Mouse (Mus musculus) ES-Bruce4 (cell line): ENCODE results near the gene Dgkb. TPM values are rescaled to one million over a fixed set of nuclear protein-coding genes. Genes with fewer than 3 reads are reported as not detected.

Experiments
- H3K27ac ChIP-seq: 2 replicates; pipeline ENCODE4 v1.5.1; 2012; ENCODE audit warnings: low read length, inconsistent platforms; ENCODE audit not compliant: insufficient read depth
- H3K27me3 ChIP-seq: 2 replicates; pipeline ENCODE4 v1.6.1; 2012; ENCODE audit warnings: mild to moderate bottlenecking, low read length, inconsistent platforms; ENCODE audit not compliant: control insufficient read depth, poor library complexity, insufficient read depth, severe bottlenecking
- H3K36me3 ChIP-seq: 2 replicates; pipeline ENCODE4 v1.6.1; 2012; ENCODE audit warnings: inconsistent platforms, mild to moderate bottlenecking, low read length, moderate library complexity; ENCODE audit not compliant: control insufficient read depth, poor library complexity, insufficient read depth, severe bottlenecking
- H3K4me1 ChIP-seq: one replicate; pipeline ENCODE4 v1.8.1; 2011; ENCODE audit warnings: low read length; ENCODE audit not compliant: control insufficient read depth, insufficient read depth
- H3K4me3 ChIP-seq: 2 replicates; pipeline ENCODE4 v1.5.1; 2011; ENCODE audit warnings: low read depth, mild to moderate bottlenecking, low read length
- H3K9ac ChIP-seq: 2 replicates; pipeline ENCODE4 v1.6.1; 2012; ENCODE audit warnings: low read depth, mild to moderate bottlenecking, inconsistent platforms; ENCODE audit not compliant: poor library complexity, severe bottlenecking
- H3K9me3 ChIP-seq: replicated peaks from 2 replicates; pipeline ENCODE4 v1.6.1; 2012; ENCODE audit warnings: mild to moderate bottlenecking, low read length, inconsistent platforms; ENCODE audit not compliant: control insufficient read depth, poor library complexity, insufficient read depth, severe bottlenecking
- CTCF ChIP-seq: IDR thresholded peaks from one replicate; pipeline ENCODE4 v1.8.1; 2011; ENCODE audit warnings: low read depth, low read length
- EP300 ChIP-seq: IDR thresholded peaks from 2 replicates; pipeline ENCODE4 v1.6.1; 2011; ENCODE audit warnings: low read depth, low read length; ENCODE audit not compliant: insufficient read depth
- POLR2A ChIP-seq: IDR thresholded peaks from one replicate; pipeline ENCODE4 v1.8.1; 2011; ENCODE audit warnings: low read length; ENCODE audit not compliant: insufficient read depth
- polyA plus RNA-seq: library from polyadenylated mRNA; stranded (reverse); fragments of >200 nt; gene quantifications from 2 replicates; pipeline ENCODE4 v1.2.4, GENCODE M21; 2011; ENCODE audit warnings: low read depth; ENCODE audit not compliant: missing spikeins, insufficient read depth, insufficient read length

Gene Dgkb
- polyA plus RNA-seq, 1 experiment, result not detected

DNA sequence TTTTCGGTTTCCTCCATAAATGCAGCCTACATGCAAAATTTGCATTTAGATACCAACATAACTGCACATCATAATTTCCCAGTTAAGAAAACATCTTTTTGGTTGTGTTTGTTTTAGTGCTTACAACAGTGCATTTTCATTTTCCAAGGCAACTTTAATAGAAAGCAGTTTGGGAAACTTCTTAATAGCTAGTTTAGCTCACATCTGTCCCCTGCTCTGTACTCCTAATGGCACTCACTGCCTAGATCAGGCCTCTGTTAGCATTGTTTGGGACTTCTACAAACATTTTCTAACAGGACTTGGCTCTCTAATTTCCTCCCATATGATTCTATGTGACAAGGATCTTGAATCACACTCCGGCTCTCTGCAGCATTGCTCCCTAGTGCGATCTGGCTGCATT, 486.7 kb downstream of the Dgkb start:
- Histone ChIP-seq H3K4me1 (no peaks in the 10 kb centered on the region), H3K9ac (no peak overlapping the region), H3K27ac (no peak overlapping the region), H3K9me3 (no peaks in the 10 kb centered on the region), H3K4me3 (no peak overlapping the region), H3K36me3 (no peaks in the 10 kb centered on the region), H3K27me3 (no peaks in the 10 kb centered on the region)
- TF ChIP-seq CTCF (no peak), POLR2A (no peak), EP300 (no peak)

DNA sequence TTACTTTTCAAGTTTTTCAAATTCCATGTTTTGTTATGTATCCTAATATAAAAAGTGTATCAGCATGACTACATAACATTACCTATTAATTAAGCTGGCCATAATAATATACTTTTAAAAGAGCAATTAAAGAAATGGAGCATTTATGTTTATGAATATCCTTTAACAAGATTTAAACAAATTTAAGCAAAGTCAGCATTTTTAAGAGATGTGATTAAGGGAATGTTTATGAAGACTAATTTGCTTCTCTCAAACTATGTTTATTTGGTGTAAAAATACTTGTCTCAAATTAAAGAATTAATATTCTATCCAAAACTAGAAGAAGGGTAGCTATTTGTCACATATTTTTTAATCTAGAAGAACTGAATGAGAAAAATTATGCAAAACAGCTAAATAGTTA, 492.4 kb downstream of the Dgkb start:
- Histone ChIP-seq H3K9me3 (no peaks in the 10 kb centered on the region), H3K4me3 (no peak overlapping the region), H3K36me3 (no peaks in the 10 kb centered on the region), H3K9ac (no peak overlapping the region), H3K27ac (no peak overlapping the region), H3K4me1 (no peaks in the 10 kb centered on the region), H3K27me3 (no peaks in the 10 kb centered on the region)
- TF ChIP-seq EP300, result no peak
- TF ChIP-seq CTCF, result no peak
- TF ChIP-seq POLR2A, result no peak

DNA sequence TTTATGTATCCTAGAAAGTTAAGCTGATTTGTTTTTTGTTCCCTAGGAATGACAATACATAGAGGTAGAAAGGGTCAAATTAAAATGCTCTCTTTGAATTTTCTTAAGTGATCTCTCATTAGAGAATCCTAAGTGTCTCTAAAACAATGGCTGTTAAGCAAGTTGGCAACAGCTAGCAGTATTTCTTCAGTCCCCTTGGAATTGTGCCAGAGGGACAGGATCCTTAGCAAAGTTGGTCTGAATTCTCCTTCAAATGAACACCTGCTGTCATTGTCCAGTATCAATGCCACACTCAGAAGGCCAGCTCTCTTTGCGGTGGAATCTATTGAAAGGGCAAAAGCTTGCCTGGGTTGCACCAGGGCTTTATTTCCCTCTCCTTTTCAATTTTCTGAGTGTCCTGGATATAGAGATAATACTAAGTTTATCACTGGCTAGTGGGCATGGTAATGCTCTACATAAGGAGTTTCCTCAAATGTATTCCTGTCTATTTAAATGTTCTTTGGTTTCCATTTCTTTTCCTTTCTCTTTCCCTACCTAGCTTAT, 510.3 kb downstream of the Dgkb start:
- Histone ChIP-seq H3K4me3 (no peak overlapping the region), H3K27me3 (no peaks in the 10 kb centered on the region), H3K9ac (no peak overlapping the region), H3K9me3 (no peaks in the 10 kb centered on the region), H3K36me3 (no peaks in the 10 kb centered on the region), H3K4me1 (no peaks in the 10 kb centered on the region), H3K27ac (no peak overlapping the region)
- TF ChIP-seq CTCF, result no peak
- no peak for TF ChIP-seq POLR2A
- TF ChIP-seq EP300, result no peak

DNA sequence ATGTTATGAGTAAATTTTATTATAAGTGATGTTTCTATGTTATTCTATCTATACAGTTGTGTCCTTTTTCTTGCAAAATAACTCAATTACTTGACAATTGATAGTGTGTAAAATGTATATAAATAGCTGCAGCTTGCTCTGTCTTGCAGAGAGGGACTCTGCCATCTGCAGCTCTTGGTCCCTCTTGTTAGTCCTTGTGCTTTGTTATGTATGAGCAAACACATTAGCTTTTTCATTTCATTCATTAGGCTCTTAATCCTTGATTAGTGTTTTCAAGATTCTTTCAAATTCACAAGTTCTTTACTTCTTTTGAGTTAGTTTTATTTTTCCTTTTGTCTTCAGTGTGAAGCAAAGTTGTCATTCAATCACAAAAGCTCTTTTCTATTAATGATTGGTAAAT, 511.3 kb downstream of the Dgkb start:
- Histone ChIP-seq H3K9me3 (no peaks in the 10 kb centered on the region), H3K4me3 (no peak overlapping the region), H3K27ac (no peak overlapping the region), H3K27me3 (no peaks in the 10 kb centered on the region), H3K9ac (no peak overlapping the region), H3K36me3 (no peaks in the 10 kb centered on the region), H3K4me1 (no peaks in the 10 kb centered on the region)
- TF ChIP-seq EP300 (no peak), POLR2A (no peak), CTCF (no peak)

DNA sequence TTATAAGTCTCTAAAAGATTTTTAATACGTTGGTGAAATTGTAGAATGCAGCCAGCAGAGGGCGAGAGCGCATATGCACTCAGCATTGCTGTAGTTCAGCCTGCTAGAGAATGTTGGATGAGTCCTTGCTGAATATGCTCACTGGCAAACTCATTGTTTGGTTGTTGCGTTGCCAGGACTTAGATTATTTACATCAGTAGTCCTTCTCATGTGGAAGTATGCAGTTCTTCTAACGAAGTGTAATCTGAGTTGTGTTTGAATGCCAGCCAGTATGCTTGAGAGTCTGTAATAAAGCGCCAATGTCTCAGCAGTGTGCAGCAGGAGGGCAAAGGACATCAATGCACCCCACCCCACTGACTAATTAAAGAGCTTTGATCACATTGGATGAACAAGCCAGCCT, 525.1 kb downstream of the Dgkb start:
- Histone ChIP-seq H3K9me3 (no peaks in the 10 kb centered on the region), H3K27me3 (no peaks in the 10 kb centered on the region), H3K9ac (no peak overlapping the region), H3K27ac (no peak overlapping the region), H3K36me3 (no peaks in the 10 kb centered on the region), H3K4me3 (no peak overlapping the region), H3K4me1 (no peaks in the 10 kb centered on the region)
- no peak for TF ChIP-seq EP300
- TF ChIP-seq POLR2A, result no peak
- TF ChIP-seq CTCF, result peak; percentile 57

DNA sequence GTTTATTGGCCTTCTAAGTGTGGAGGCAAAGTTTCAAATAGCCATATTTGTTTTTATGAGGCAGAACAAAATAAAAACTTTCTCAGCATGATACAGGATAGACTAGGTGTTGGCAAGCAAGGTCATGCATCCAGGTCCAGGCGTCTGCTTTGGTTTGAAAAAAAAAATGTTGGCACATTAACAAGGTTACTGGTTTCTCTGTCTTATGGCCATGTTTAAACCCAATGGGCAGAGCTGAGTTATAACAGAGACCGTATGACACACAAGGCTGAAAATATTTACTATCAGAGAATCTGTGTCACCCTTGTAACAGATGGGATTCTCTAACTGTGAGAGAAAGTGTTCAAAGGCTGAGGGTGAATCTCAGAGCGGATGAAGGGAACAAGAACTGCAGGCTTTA, 535.0 kb downstream of the Dgkb start:
- Histone ChIP-seq H3K27ac (no peak overlapping the region), H3K4me3 (no peak overlapping the region), H3K9me3 (no peaks in the 10 kb centered on the region), H3K9ac (no peak overlapping the region), H3K36me3 (no peaks in the 10 kb centered on the region), H3K27me3 (no peaks in the 10 kb centered on the region), H3K4me1 (no peaks in the 10 kb centered on the region)
- TF ChIP-seq EP300, result no peak
- TF ChIP-seq CTCF, result no peak
- TF ChIP-seq POLR2A, result no peak
